Mouse (Mus musculus): ENCODE data around the gene Fzd9. TPM values are rescaled to one million over a fixed set of nuclear protein-coding genes. Genes with fewer than 3 reads are reported as not detected.

Fzd9 gene
- polyA plus RNA-seq, 1 experiment from 2014 or later: 3.6 TPM

- Histone ChIP-seq H3K9ac (ENCODE audit: low read depth, low read length) (peak overlapping the region; percentile 10; the same call in 1 of the 2 replicates), H3K36me3 (ENCODE audit: control insufficient read depth, insufficient read depth, low read length) (no peaks in the 10 kb centered on the region), H3K9me3 (replicated peaks; ENCODE audit: control insufficient read depth, low read length) (no peaks in the 10 kb centered on the region), H3K27ac (ENCODE audit: low read depth, low read length) (0 out of 2 replicates have a peak overlapping the region, but pooled peaks have one; percentile 7), H3K4me1 (ENCODE audit: control insufficient read depth, insufficient read depth, low read length) (peaks cover 10% of the 10 kb centered on the region; the same call in 1 of the 2 replicates), H3K27me3 (ENCODE audit: control insufficient read depth, insufficient read depth, low read length) (peaks cover 4% of the 10 kb centered on the region; the same call in 1 of the 2 replicates), H3K4me3 (ENCODE audit: low read depth, low read length) (no peak overlapping the region), H3K4me2 (peak overlapping the region; percentile 37)
- 19% methylated on average over 15 of the region's 15 CpGs for WGBS (ENCODE audit: insufficient replicate concordance)
- no peak for ATAC-seq (replicated peaks; ENCODE audit: insufficient number of reproducible peaks, low FRiP score, low TSS enrichment)
Measured at GRCm38 (mm10) chr5:135274663-135275396, 23.8 kb upstream of the Fzd9 start.

GRCm38 (mm10) chr5:135271563-135272165, 20.6 kb upstream of the Fzd9 start:
- Histone ChIP-seq H3K4me2 (no peak overlapping the region), H3K4me3 (ENCODE audit: low read depth, low read length) (no peak overlapping the region), H3K27ac (ENCODE audit: low read depth, low read length) (no peak overlapping the region), H3K4me1 (ENCODE audit: control insufficient read depth, insufficient read depth, low read length) (peaks cover 10% of the 10 kb centered on the region; the same call in 1 of the 2 replicates), H3K27me3 (ENCODE audit: control insufficient read depth, insufficient read depth, low read length) (peaks cover 4% of the 10 kb centered on the region; the same call in 1 of the 2 replicates), H3K9ac (ENCODE audit: low read depth, low read length) (no peak overlapping the region), H3K9me3 (replicated peaks; ENCODE audit: control insufficient read depth, low read length) (no peaks in the 10 kb centered on the region), H3K36me3 (ENCODE audit: control insufficient read depth, insufficient read depth, low read length) (no peaks in the 10 kb centered on the region)
- WGBS (ENCODE audit: insufficient replicate concordance): 77% methylated on average over 12 of the region's 12 CpGs
- no peak for ATAC-seq (replicated peaks; ENCODE audit: insufficient number of reproducible peaks, low FRiP score, low TSS enrichment)

- H3K9me3 ChIP-seq (replicated peaks; ENCODE audit: control insufficient read depth, low read length): no peaks in the 10 kb centered on the region
- no peak overlapping the region for H3K4me3 ChIP-seq (ENCODE audit: low read depth, low read length)
- H3K27ac ChIP-seq (ENCODE audit: low read depth, low read length): no peak overlapping the region
- H3K9ac ChIP-seq (ENCODE audit: low read depth, low read length): no peak overlapping the region
- WGBS (ENCODE audit: insufficient replicate concordance): 68% methylated on average over 4 of the region's 4 CpGs
- ATAC-seq (replicated peaks; ENCODE audit: insufficient number of reproducible peaks, low FRiP score, low TSS enrichment): no peak
- H3K27me3 ChIP-seq (ENCODE audit: control insufficient read depth, insufficient read depth, low read length): no peaks in the 10 kb centered on the region
- H3K4me1 ChIP-seq (ENCODE audit: control insufficient read depth, insufficient read depth, low read length): peaks cover 5% of the 10 kb centered on the region; the same call in 1 of the 2 replicates
- H3K4me2 ChIP-seq: no peak overlapping the region
- no peaks in the 10 kb centered on the region for H3K36me3 ChIP-seq (ENCODE audit: control insufficient read depth, insufficient read depth, low read length)
Measured at GRCm38 (mm10) chr5:135270361-135270760, 19.3 kb upstream of the Fzd9 start.

GRCm38 (mm10) chr5:135269451-135269850, 18.4 kb upstream of the Fzd9 start:
- no peak overlapping the region for H3K4me2 ChIP-seq
- H3K4me1 ChIP-seq (ENCODE audit: control insufficient read depth, insufficient read depth, low read length): peaks cover under 1% of the 10 kb centered on the region; the same call in 1 of the 2 replicates
- H3K36me3 ChIP-seq (ENCODE audit: control insufficient read depth, insufficient read depth, low read length): no peaks in the 10 kb centered on the region
- H3K4me3 ChIP-seq (ENCODE audit: low read depth, low read length): no peak overlapping the region
- no peak for ATAC-seq (replicated peaks; ENCODE audit: insufficient number of reproducible peaks, low FRiP score, low TSS enrichment)
- H3K27me3 ChIP-seq (ENCODE audit: control insufficient read depth, insufficient read depth, low read length): no peaks in the 10 kb centered on the region
- no peak overlapping the region for H3K9ac ChIP-seq (ENCODE audit: low read depth, low read length)
- WGBS (ENCODE audit: insufficient replicate concordance): 60% methylated on average over 8 of the region's 8 CpGs
- H3K27ac ChIP-seq (ENCODE audit: low read depth, low read length): 0 out of 2 replicates have a peak overlapping the region, but pooled peaks have one; percentile 25
- H3K9me3 ChIP-seq (replicated peaks; ENCODE audit: control insufficient read depth, low read length): no peaks in the 10 kb centered on the region

- ATAC-seq (replicated peaks; ENCODE audit: insufficient number of reproducible peaks, low FRiP score, low TSS enrichment): peak; percentile 46
- H3K27me3 ChIP-seq (ENCODE audit: control insufficient read depth, insufficient read depth, low read length): no peaks in the 10 kb centered on the region
- no peaks in the 10 kb centered on the region for H3K4me1 ChIP-seq (ENCODE audit: control insufficient read depth, insufficient read depth, low read length)
- 36% methylated on average over 9 of the region's 9 CpGs for WGBS (ENCODE audit: insufficient replicate concordance)
- no peak overlapping the region for H3K4me3 ChIP-seq (ENCODE audit: low read depth, low read length)
- peak overlapping the region; percentile 82 for H3K27ac ChIP-seq (ENCODE audit: low read depth, low read length)
- H3K9ac ChIP-seq (ENCODE audit: low read depth, low read length): no peak overlapping the region
- H3K4me2 ChIP-seq: peak overlapping the region; percentile 51
- H3K36me3 ChIP-seq (ENCODE audit: control insufficient read depth, insufficient read depth, low read length): no peaks in the 10 kb centered on the region
- no peaks in the 10 kb centered on the region for H3K9me3 ChIP-seq (replicated peaks; ENCODE audit: control insufficient read depth, low read length)
Measured at GRCm38 (mm10) chr5:135264548-135264947, 13.5 kb upstream of the Fzd9 start.

- H3K9ac ChIP-seq (ENCODE audit: low read depth, low read length): peak overlapping the region; percentile 63
- no peaks in the 10 kb centered on the region for H3K27me3 ChIP-seq (ENCODE audit: control insufficient read depth, insufficient read depth, low read length)
- H3K4me1 ChIP-seq (ENCODE audit: control insufficient read depth, insufficient read depth, low read length): no peaks in the 10 kb centered on the region
- no peaks in the 10 kb centered on the region for H3K36me3 ChIP-seq (ENCODE audit: control insufficient read depth, insufficient read depth, low read length)
- H3K27ac ChIP-seq (ENCODE audit: low read depth, low read length): peak overlapping the region; percentile 82
- peak overlapping the region; percentile 51 for H3K4me2 ChIP-seq
- 13% methylated on average over 17 of the region's 17 CpGs for WGBS (ENCODE audit: insufficient replicate concordance)
- no peak overlapping the region for H3K4me3 ChIP-seq (ENCODE audit: low read depth, low read length)
- H3K9me3 ChIP-seq (replicated peaks; ENCODE audit: control insufficient read depth, low read length): no peaks in the 10 kb centered on the region
- ATAC-seq (replicated peaks; ENCODE audit: insufficient number of reproducible peaks, low FRiP score, low TSS enrichment): peak; percentile 84; the same call in 1 of the 2 replicates
Measured at GRCm38 (mm10) chr5:135263866-135264503, 13.0 kb upstream of the Fzd9 start.

- Histone ChIP-seq H3K4me2 (peak overlapping the region; percentile 54), H3K27ac (ENCODE audit: low read depth, low read length) (peak overlapping the region; percentile 68; the same call in 1 of the 2 replicates), H3K36me3 (ENCODE audit: control insufficient read depth, insufficient read depth, low read length) (no peaks in the 10 kb centered on the region), H3K9me3 (replicated peaks; ENCODE audit: control insufficient read depth, low read length) (0 out of 2 replicates have a peak, but pooled peaks cover 2% of the 10 kb centered on the region), H3K4me3 (ENCODE audit: low read depth, low read length) (peak overlapping the region; percentile 19; the same call in 1 of the 2 replicates), H3K4me1 (ENCODE audit: control insufficient read depth, insufficient read depth, low read length) (peaks cover 8% of the 10 kb centered on the region), H3K9ac (ENCODE audit: low read depth, low read length) (0 out of 2 replicates have a peak overlapping the region, but pooled peaks have one; percentile 52), H3K27me3 (ENCODE audit: control insufficient read depth, insufficient read depth, low read length) (no peaks in the 10 kb centered on the region)
- 43% methylated on average over 30 of the region's 30 CpGs for WGBS (ENCODE audit: insufficient replicate concordance)
- no peak for ATAC-seq (replicated peaks; ENCODE audit: insufficient number of reproducible peaks, low FRiP score, low TSS enrichment)
Measured at GRCm38 (mm10) chr5:135258280-135259150, 7.5 kb upstream of the Fzd9 start.

- no peaks in the 10 kb centered on the region for H3K27me3 ChIP-seq (ENCODE audit: control insufficient read depth, insufficient read depth, low read length)
- H3K4me3 ChIP-seq (ENCODE audit: low read depth, low read length): no peak overlapping the region
- ATAC-seq (replicated peaks; ENCODE audit: insufficient number of reproducible peaks, low FRiP score, low TSS enrichment): no peak
- H3K9me3 ChIP-seq (replicated peaks; ENCODE audit: control insufficient read depth, low read length): 0 out of 2 replicates have a peak, but pooled peaks cover 2% of the 10 kb centered on the region
- H3K4me1 ChIP-seq (ENCODE audit: control insufficient read depth, insufficient read depth, low read length): peaks cover 9% of the 10 kb centered on the region
- 73% methylated on average over 12 of the region's 12 CpGs for WGBS (ENCODE audit: insufficient replicate concordance)
- H3K4me2 ChIP-seq: no peak overlapping the region
- no peak overlapping the region for H3K9ac ChIP-seq (ENCODE audit: low read depth, low read length)
- no peak overlapping the region for H3K27ac ChIP-seq (ENCODE audit: low read depth, low read length)
- H3K36me3 ChIP-seq (ENCODE audit: control insufficient read depth, insufficient read depth, low read length): no peaks in the 10 kb centered on the region
Measured at GRCm38 (mm10) chr5:135257559-135257958, 6.5 kb upstream of the Fzd9 start.

All from heart, embryonic 11.5 days (tissue).